Mouse (Mus musculus) lung, postnatal 0 days (tissue): ENCODE measurements around the gene Retreg1.

Experiments
- CTCF ChIP-seq: IDR thresholded peaks from 2 replicates; pipeline ENCODE4 v1.5.1; 2016; ENCODE audit warnings: antibody characterized with exemption, mild to moderate bottlenecking
- EP300 ChIP-seq: IDR thresholded peaks from 2 replicates; pipeline ENCODE4 v1.6.1; 2016; ENCODE audit warnings: antibody characterized with exemption, mild to moderate bottlenecking, control low read depth

DNA sequence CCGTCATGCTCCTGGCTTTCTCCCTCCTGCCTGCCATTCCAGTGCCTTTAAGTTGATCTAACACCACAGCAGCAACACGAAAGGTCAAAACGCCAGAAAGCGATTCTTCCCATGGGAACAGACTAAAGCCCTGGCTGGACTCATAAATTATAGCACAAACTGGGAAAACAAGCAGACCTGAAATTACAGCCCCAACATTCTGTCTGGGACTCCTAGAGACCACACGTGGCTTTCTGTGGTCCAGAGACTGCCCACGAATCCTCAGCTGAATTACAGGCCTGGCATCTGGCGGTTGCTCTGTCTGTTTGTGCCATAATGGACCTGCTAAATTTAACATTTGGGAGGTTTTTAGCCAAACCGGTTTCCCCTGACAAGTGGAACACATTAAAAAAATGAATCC is 48.9 kb upstream of the Retreg1 start:
- TF ChIP-seq CTCF (no peak), EP300 (no peak)
